Mouse (Mus musculus) forebrain, embryonic 10.5 days (tissue): ENCODE results near the gene Zfyve1. TPM values are rescaled to one million over a fixed set of nuclear protein-coding genes. Genes with fewer than 3 reads are reported as not detected.

Experiments
- DNase-seq: peaks from one replicate; pipeline ENCODE4 v3.0.0-alpha.2; 2017; ENCODE audit warnings: low spot score; ENCODE audit errors: extremely low spot score
- H3K27ac ChIP-seq: fragments of 300-500 bp; sonication (generic); 2 replicates; pipeline ENCODE4 v1.5.1; 2016; ENCODE audit warnings: mild to moderate bottlenecking
- H3K27me3 ChIP-seq: fragments of 300-500 bp; sonication (generic); 2 replicates; pipeline ENCODE4 v1.6.1; 2016; ENCODE audit warnings: mild to moderate bottlenecking; ENCODE audit not compliant: poor library complexity, severe bottlenecking
- H3K36me3 ChIP-seq: fragments of 300-500 bp; sonication (generic); replicated peaks from 2 replicates; pipeline ENCODE4 v1.6.1; 2016; ENCODE audit warnings: mild to moderate bottlenecking, moderate library complexity
- H3K4me1 ChIP-seq: fragments of 300-500 bp; sonication (generic); 2 replicates; pipeline ENCODE4 v1.6.1; 2016
- H3K4me3 ChIP-seq: fragments of 300-500 bp; sonication (generic); 2 replicates; pipeline ENCODE4 v1.5.1; 2016; ENCODE audit warnings: mild to moderate bottlenecking, moderate library complexity
- H3K9me3 ChIP-seq: fragments of 300-500 bp; sonication (generic); 2 replicates; pipeline ENCODE4 v1.6.1; 2016; ENCODE audit warnings: mild to moderate bottlenecking, moderate library complexity
- WGBS: fragments of 180-500 bp; shearing (Covaris S2); methylation state at CpG from one replicate; pipeline ENCODE4 v1.1.7; 2016; 5-methylcytosine and 5-hydroxymethylcytosine counted together
- polyA plus RNA-seq: library from polyadenylated mRNA; unstranded; fragments of >200 nt; fragmentation: Nextera tagmentation; extraction: Ambion mirVana; gene quantifications from 2 replicates; pipeline ENCODE4 v1.2.1, GENCODE M21; 2016

The Zfyve1 gene
- polyA plus RNA-seq, 1 experiment from 2014 or later, result 21.3 TPM

GRCm38 (mm10) chr12:83602285-83602684 lies 5.3 kb upstream of the Zfyve1 start:
- H3K4me1 ChIP-seq, result no peaks in the 10 kb centered on the region
- WGBS, result 83% methylated on average over 5 of the region's 5 CpGs
- H3K27ac ChIP-seq, result no peak overlapping the region
- no peaks in the 10 kb centered on the region for H3K9me3 ChIP-seq
- H3K36me3 ChIP-seq, result no peaks in the 10 kb centered on the region
- no peaks in the 10 kb centered on the region for H3K27me3 ChIP-seq
- no peak overlapping the region for H3K4me3 ChIP-seq
- no peak for DNase-seq

- Histone ChIP-seq H3K4me3 (peak overlapping the region; percentile 92; the same call in 1 of the 2 replicates), H3K9me3 (no peaks in the 10 kb centered on the region), H3K27me3 (no peaks in the 10 kb centered on the region), H3K27ac (no peak overlapping the region), H3K36me3 (peaks cover 22% of the 10 kb centered on the region), H3K4me1 (peaks cover 12% of the 10 kb centered on the region)
- WGBS, result 86% methylated on average over 2 of the region's 2 CpGs
- DNase-seq, result no peak
Measured at GRCm38 (mm10) chr12:83597881-83598280, 859 bp upstream of the Zfyve1 start.

DNA sequence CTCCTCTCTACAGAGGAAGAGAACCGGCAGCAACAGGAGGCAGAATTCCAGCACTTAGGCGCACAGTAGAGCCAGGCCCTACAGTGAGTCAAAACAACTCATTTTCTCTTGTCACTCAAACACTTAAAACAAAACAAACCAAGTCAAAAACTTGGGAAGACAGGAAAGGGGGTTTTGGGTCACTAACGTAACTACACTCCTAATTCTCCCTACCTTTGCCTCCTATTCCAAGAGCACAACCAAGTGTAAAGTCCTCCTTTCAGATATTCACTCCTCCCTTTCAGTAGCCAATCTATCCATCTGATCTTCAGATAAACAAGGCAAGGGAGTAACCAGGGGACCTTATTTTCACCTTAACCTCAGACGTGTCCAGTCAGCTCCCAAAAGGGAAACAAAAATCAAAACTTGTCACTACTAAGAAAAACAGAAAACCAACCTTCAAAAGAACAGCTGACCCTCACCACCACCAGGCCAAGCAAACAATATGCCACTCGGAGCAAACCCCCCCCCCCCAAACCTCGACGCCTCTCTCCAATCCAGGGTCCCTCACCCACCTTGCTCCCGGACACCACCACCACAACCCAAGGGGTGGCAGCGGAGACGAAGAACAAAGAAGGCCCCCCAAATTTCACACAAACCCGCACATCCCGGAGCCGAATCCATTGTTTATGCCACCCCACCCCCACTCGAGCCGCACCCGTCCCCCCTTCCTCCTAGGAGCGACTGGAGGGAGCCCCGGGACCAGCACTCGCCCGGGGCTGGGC lies 649 bp downstream of the Zfyve1 start:
- WGBS, result 9% methylated on average over 20 of the region's 20 CpGs
- no peak for DNase-seq
- no peaks in the 10 kb centered on the region for H3K9me3 ChIP-seq

DNA sequence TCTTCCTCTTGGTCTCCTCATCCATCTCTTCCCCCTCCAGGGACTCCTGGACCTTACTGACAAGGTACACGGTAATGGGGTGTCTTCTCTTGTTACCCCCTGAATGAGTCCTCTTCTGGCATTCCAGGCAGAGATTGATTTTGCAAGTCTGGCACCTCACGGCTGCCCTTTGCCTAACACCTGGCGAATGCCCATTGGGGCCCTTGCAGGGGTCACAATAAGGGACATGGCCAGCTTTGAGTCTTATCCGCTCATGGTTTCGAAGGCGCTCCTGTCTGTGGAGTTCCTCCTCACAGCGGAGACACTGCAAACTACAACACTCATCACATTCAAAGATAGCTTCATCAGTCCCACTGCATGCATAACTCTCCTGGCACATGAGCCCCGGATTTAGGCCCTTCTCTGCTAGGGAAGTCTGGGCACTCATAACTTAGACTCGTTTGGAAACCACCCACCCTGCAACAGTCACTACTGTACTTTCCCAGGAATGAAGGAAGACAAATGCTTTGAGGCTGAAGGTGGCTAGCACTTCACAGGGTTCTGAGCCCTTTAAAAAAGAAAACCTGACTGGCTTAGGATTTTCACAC lies 2.5 kb downstream of the Zfyve1 start:
- H3K36me3 ChIP-seq, result peaks cover 56% of the 10 kb centered on the region
- H3K4me3 ChIP-seq, result no peak overlapping the region

More for the DNA sequence above, 649 bp downstream of the Zfyve1 start:
- H3K27ac ChIP-seq, result peak overlapping the region; percentile 96
- no peaks in the 10 kb centered on the region for H3K27me3 ChIP-seq
- H3K4me1 ChIP-seq, result peaks cover 12% of the 10 kb centered on the region
- H3K4me3 ChIP-seq, result peak overlapping the region; percentile 92
- H3K36me3 ChIP-seq, result peaks cover 37% of the 10 kb centered on the region

DNA sequence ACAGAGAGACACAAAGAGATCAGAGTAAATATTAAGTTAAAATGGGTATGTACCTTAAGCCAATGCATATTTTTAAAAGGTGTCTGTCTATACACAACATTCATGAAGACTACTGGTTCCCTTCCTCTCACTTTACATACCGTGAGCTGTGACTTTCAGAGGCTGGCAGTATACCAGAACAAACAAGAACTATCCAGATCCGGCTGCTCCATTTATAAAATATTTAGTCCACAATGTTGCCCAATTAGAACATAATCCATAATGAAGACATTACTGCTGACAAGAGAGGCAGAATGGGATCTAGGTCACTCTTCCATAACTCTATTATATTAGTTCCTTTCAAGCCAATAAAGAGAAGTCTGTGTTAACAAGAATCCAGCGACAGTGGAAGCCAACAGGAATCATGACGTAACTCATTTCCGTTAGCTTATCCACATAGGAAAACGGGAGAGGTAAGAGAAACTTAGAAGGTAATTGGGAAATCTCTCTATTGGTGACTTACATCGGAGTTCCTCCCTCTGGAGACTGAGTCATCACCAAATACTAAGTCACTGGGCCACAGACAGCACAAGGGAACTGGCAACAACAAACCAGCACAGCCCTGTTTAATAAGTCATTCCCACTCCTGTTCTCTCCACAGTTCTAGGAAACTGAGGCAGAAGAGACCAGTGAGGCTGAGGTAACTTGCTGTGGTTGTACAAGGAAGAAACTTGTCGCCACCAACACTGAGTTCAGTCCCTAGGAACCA lies 5.1 kb downstream of the Zfyve1 start:
- H3K27ac ChIP-seq, result no peak overlapping the region
- peaks cover 82% of the 10 kb centered on the region for H3K36me3 ChIP-seq
- no peaks in the 10 kb centered on the region for H3K27me3 ChIP-seq
- no peak for DNase-seq
- H3K9me3 ChIP-seq, result no peaks in the 10 kb centered on the region
- H3K4me3 ChIP-seq, result no peak overlapping the region
- peaks cover 12% of the 10 kb centered on the region for H3K4me1 ChIP-seq
- WGBS, result 92% methylated on average over 8 of the region's 8 CpGs

More for the DNA sequence above, 2.5 kb downstream of the Zfyve1 start:
- H3K27me3 ChIP-seq, result no peaks in the 10 kb centered on the region
- WGBS, result 93% methylated on average over 9 of the region's 9 CpGs
- DNase-seq, result no peak
- no peak overlapping the region for H3K27ac ChIP-seq
- H3K9me3 ChIP-seq, result no peaks in the 10 kb centered on the region
- H3K4me1 ChIP-seq, result peaks cover 12% of the 10 kb centered on the region

DNA sequence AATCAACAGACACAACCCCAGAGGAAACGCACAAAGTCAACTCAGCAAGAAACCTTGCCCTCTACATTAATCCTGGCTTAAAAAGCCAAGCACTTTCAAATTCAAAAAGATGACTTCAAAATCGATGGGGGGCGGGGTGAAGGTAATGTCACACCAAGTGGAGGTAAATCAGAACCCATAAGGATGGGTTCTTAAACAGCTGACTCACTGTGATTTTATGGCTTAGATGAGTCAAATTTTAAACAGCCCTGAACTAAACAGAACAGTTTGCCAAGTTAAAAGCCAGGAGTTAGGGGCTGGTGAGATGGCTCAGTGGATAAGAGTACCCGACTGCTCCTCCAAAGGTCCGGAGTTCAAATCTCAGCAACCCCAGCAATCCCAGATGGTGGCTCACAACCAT lies 10.4 kb downstream of the Zfyve1 start:
- Histone ChIP-seq H3K36me3 (peaks cover 84% of the 10 kb centered on the region), H3K27me3 (no peaks in the 10 kb centered on the region), H3K4me1 (no peaks in the 10 kb centered on the region), H3K27ac (no peak overlapping the region), H3K9me3 (no peaks in the 10 kb centered on the region), H3K4me3 (no peak overlapping the region)
- DNase-seq, result no peak
- 93% methylated on average over 5 of the region's 5 CpGs for WGBS

DNA sequence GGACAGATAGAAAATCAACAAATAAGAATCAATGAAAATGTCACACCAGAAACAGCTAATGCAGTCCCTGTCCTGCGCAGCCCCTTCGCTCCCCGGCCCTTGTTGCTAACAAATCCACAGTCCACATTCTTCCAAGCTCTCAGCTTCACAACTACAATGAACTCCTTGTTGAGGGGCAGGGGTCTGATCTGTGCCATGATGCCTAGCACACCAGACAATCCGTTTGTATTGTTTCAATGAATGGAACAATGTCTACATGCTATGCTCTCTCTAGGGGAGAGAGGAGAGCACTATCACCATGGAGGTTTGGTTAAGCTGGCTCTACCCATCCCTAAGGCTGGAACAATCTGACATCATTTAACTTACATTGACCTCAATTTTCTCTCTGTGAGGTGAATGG lies 14.3 kb downstream of the Zfyve1 start:
- Histone ChIP-seq H3K4me3 (no peak overlapping the region), H3K4me1 (peaks cover 12% of the 10 kb centered on the region; the same call in 1 of the 2 replicates), H3K27me3 (no peaks in the 10 kb centered on the region), H3K36me3 (peaks cover 54% of the 10 kb centered on the region), H3K9me3 (no peaks in the 10 kb centered on the region), H3K27ac (no peak overlapping the region)
- DNase-seq, result no peak
- 80% methylated on average over 4 of the region's 4 CpGs for whole genome bisulfite sequencing

DNA sequence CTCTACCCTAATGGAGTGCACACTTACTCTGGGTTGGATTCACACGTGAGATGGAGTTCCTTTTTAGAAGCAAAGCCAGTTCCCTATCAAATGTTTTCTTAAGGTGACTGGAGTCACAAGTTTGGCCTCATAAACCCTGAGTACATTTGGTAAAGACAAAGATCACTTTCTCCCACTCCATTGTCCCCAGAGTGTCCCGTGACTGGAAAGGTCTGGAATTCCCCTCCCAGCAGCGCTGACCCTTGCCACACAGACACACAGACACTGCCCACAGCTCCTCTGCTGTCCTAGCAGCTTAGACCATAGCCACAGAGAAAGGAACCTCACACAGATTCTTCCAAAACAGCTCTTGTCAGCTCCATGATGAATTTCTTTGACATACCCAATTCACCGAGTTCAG lies 14.9 kb downstream of the Zfyve1 start:
- H3K36me3 ChIP-seq, result peaks cover 49% of the 10 kb centered on the region
- 74% methylated on average over 4 of the region's 4 CpGs for WGBS
- H3K4me3 ChIP-seq, result no peak overlapping the region
- no peak overlapping the region for H3K27ac ChIP-seq
- no peaks in the 10 kb centered on the region for H3K9me3 ChIP-seq
- no peak for DNase-seq
- H3K4me1 ChIP-seq, result peaks cover 12% of the 10 kb centered on the region; the same call in 1 of the 2 replicates
- no peaks in the 10 kb centered on the region for H3K27me3 ChIP-seq

- no peak for DNase-seq
- WGBS, result 90% methylated on average over 3 of the region's 3 CpGs
Measured at GRCm38 (mm10) chr12:83580283-83580682, 16.7 kb downstream of the Zfyve1 start.

GRCm38 (mm10) chr12:83578896-83579569 lies 18.0 kb downstream of the Zfyve1 start:
- H3K4me1 ChIP-seq, result peaks cover 12% of the 10 kb centered on the region; the same call in 1 of the 2 replicates
- H3K27ac ChIP-seq, result peak overlapping the region; percentile 40
- no peaks in the 10 kb centered on the region for H3K9me3 ChIP-seq
- no peak overlapping the region for H3K4me3 ChIP-seq
- H3K27me3 ChIP-seq, result no peaks in the 10 kb centered on the region
- peaks cover 51% of the 10 kb centered on the region for H3K36me3 ChIP-seq
- DNase-seq, result no peak
- 59% methylated on average over 3 of the region's 3 CpGs for WGBS

More at GRCm38 (mm10) chr12:83580283-83580682, 16.7 kb downstream of the Zfyve1 start:
- peaks cover 49% of the 10 kb centered on the region for H3K36me3 ChIP-seq
- no peaks in the 10 kb centered on the region for H3K9me3 ChIP-seq
- no peak overlapping the region for H3K4me3 ChIP-seq
- no peaks in the 10 kb centered on the region for H3K27me3 ChIP-seq
- peaks cover 12% of the 10 kb centered on the region; the same call in 1 of the 2 replicates for H3K4me1 ChIP-seq
- no peak overlapping the region for H3K27ac ChIP-seq

GRCm38 (mm10) chr12:83578356-83578755 lies 18.7 kb downstream of the Zfyve1 start:
- peaks cover 52% of the 10 kb centered on the region for H3K36me3 ChIP-seq

GRCm38 (mm10) chr12:83577445-83577844 lies 19.6 kb downstream of the Zfyve1 start:
- no peaks in the 10 kb centered on the region for H3K27me3 ChIP-seq
- no peak for DNase-seq
- no peak overlapping the region for H3K4me3 ChIP-seq
- peaks cover 12% of the 10 kb centered on the region; the same call in 1 of the 2 replicates for H3K4me1 ChIP-seq
- no peak overlapping the region for H3K27ac ChIP-seq
- 94% methylated on average over 5 of the region's 5 CpGs for WGBS
- peaks cover 57% of the 10 kb centered on the region for H3K36me3 ChIP-seq
- H3K9me3 ChIP-seq, result no peaks in the 10 kb centered on the region

More at GRCm38 (mm10) chr12:83578356-83578755, 18.7 kb downstream of the Zfyve1 start:
- Histone ChIP-seq H3K9me3 (no peaks in the 10 kb centered on the region), H3K27ac (no peak overlapping the region), H3K4me1 (peaks cover 12% of the 10 kb centered on the region; the same call in 1 of the 2 replicates), H3K4me3 (no peak overlapping the region), H3K27me3 (no peaks in the 10 kb centered on the region)
- no peak for DNase-seq
- 85% methylated on average over 2 of the region's 2 CpGs for WGBS
